Mouse (Mus musculus): ENCODE data around the gene Slc35f1.

The Slc35f1 gene

GRCm38 (mm10) chr10:53101412-53101811, 411.1 kb downstream of the Slc35f1 start:
- DNase-seq (ENCODE audit: low read depth): no peak

GRCm38 (mm10) chr10:53102423-53102822, 412.1 kb downstream of the Slc35f1 start:
- no peak for DNase-seq (ENCODE audit: low read depth)

DNA sequence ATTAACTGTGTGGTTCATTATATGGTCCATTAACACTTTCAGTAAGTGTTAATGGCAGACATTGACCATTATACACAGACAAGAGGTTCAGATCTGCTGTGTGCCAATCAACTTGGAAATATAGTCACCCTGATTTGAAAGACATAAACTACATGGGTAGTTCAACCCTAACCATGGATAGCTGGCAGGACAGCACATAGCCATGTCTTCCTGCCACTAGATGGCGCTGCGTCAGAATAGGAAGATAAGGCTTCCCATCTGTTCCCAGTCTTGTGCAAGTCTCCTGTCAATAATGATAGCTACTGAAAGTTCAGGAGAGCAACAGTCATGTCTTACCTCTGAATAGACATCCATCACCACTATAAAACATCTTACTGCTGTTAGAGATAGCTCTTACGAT, 424.7 kb downstream of the Slc35f1 start:
- no peak for DNase-seq (ENCODE audit: low read depth)

- no peak for DNase-seq (ENCODE audit: low read depth)
Observed at GRCm38 (mm10) chr10:53115673-53116398, 425.5 kb downstream of the Slc35f1 start.

DNA sequence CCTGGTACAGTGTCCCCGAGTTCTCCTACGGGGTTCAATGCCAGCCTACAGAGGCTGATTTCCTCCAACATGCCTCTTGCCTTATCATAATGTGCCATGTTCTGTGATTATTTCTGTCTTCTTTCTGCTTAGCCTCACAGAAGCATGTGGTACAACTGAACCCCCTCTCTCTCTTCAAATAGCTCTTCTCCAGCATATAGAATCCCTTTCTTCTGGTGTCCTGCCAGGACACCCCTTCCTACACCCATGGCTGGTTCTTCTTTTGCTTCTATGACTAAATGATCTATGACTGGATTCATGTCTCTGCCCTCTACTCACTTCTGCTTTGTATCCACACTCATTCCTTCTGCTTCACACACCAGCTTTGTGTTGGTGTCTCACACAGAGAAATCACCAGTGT, 430.3 kb downstream of the Slc35f1 start:
- DNase-seq (ENCODE audit: low read depth): no peak

GRCm38 (mm10) chr10:53124365-53124764, 434.0 kb downstream of the Slc35f1 start:
- peak; percentile 10 for DNase-seq (ENCODE audit: low read depth)

GRCm38 (mm10) chr10:53132707-53133106, 442.4 kb downstream of the Slc35f1 start:
- DNase-seq (ENCODE audit: low read depth): no peak

- no peak for DNase-seq (ENCODE audit: low read depth)
Observed at GRCm38 (mm10) chr10:53150321-53150720, 460.0 kb downstream of the Slc35f1 start.

GRCm38 (mm10) chr10:53150916-53151315, 460.6 kb downstream of the Slc35f1 start:
- DNase-seq (ENCODE audit: low read depth): no peak

GRCm38 (mm10) chr10:53156374-53156773, 466.0 kb downstream of the Slc35f1 start:
- DNase-seq (ENCODE audit: low read depth): no peak

GRCm38 (mm10) chr10:53157740-53158139, 467.4 kb downstream of the Slc35f1 start:
- DNase-seq (ENCODE audit: low read depth): no peak
